Mouse (Mus musculus) limb, embryonic 14.5 days (tissue): ENCODE measurements around the gene Chsy1. TPM values are rescaled to one million over a fixed set of nuclear protein-coding genes. Genes with fewer than 3 reads are reported as not detected.
A peak's percentile ranks its signal among the peaks of the same experiment; 100 is the strongest.

Experiments used
- ATAC-seq: fragments of 200-750 bp; cut with Nextera tagmentation; 2 replicates; pipeline ENCODE4 v1.8.0; 2017; ENCODE audit warnings: low read depth, moderate number of reproducible peaks, moderate TSS enrichment; ENCODE audit not compliant: low FRiP score
- DNase-seq: peaks from one replicate; pipeline ENCODE4 v3.0.0-alpha.2; 2015; ENCODE audit warnings: low spot score
- H3K27ac ChIP-seq: fragments of 300-500 bp; sonication (generic); replicated peaks from 2 replicates; pipeline ENCODE4 v1.5.1; 2014; ENCODE audit warnings: low read depth, mild to moderate bottlenecking, low read length, moderate library complexity, mixed read lengths
- H3K27me3 ChIP-seq: fragments of 300-500 bp; sonication (generic); 2 replicates; pipeline ENCODE4 v1.6.1; 2014; ENCODE audit warnings: low read length, mixed read lengths; ENCODE audit not compliant: control insufficient read depth, insufficient read depth
- H3K36me3 ChIP-seq: fragments of 300-500 bp; sonication (generic); 2 replicates; pipeline ENCODE4 v1.6.1; 2014; ENCODE audit warnings: mild to moderate bottlenecking, low read length, moderate library complexity, mixed read lengths; ENCODE audit not compliant: control insufficient read depth, insufficient read depth
- H3K4me1 ChIP-seq: fragments of 300-500 bp; sonication (generic); 2 replicates; pipeline ENCODE4 v1.6.1; 2014; ENCODE audit warnings: antibody characterized with exemption, low read length, mixed read lengths; ENCODE audit not compliant: control insufficient read depth, insufficient read depth
- H3K4me2 ChIP-seq: fragments of 300-500 bp; sonication (generic); replicated peaks from 2 replicates; pipeline ENCODE4 v1.6.1; 2014; ENCODE audit warnings: low read depth, mild to moderate bottlenecking, low read length, moderate library complexity; ENCODE audit not compliant: severe bottlenecking
- H3K4me3 ChIP-seq: fragments of 300-500 bp; sonication (generic); replicated peaks from 2 replicates; pipeline ENCODE4 v1.5.1; 2014; ENCODE audit warnings: low read length
- H3K9ac ChIP-seq: fragments of 300-500 bp; sonication (generic); 2 replicates; pipeline ENCODE4 v1.6.1; 2014; ENCODE audit warnings: mild to moderate bottlenecking, low read depth, low read length, moderate library complexity; ENCODE audit not compliant: severe bottlenecking
- H3K9me3 ChIP-seq: fragments of 300-500 bp; sonication (generic); 2 replicates; pipeline ENCODE4 v1.6.1; 2016; ENCODE audit warnings: low read length; ENCODE audit not compliant: control insufficient read depth
- POLR2A ChIP-seq: fragments of 200-500 bp; IDR thresholded peaks from 2 replicates; pipeline ENCODE4 v1.8.0; 2012; ENCODE audit warnings: inconsistent platforms, mild to moderate bottlenecking, moderate library complexity, borderline replicate concordance; ENCODE audit not compliant: insufficient read depth, insufficient read length; ENCODE audit errors: extremely low read depth
- WGBS: fragments of 180-500 bp; shearing (Covaris S2); extraction: QIAGEN DNeasy Blood & Tissue Kit; methylation state at CpG from one replicate; pipeline ENCODE4 v1.1.7; 2014; 5-methylcytosine and 5-hydroxymethylcytosine counted together
- polyA plus RNA-seq, 2 experiments: library from polyadenylated mRNA; depleted of rRNA in 1 of 2; stranded (reverse) in 1 of 2; unstranded in 1 of 2; fragments of >200 nt; fragmentation: Nextera tagmentation in 1 of 2; extraction: Ambion mirVana in 1 of 2; gene quantifications; 2 replicates each; pipeline versions ENCODE4 v1.2.1 to v1.2.3; 2012 to 2014

The Chsy1 gene
- polyA plus RNA-seq, 2 experiments = 33.3 to 33.6 TPM

DNA sequence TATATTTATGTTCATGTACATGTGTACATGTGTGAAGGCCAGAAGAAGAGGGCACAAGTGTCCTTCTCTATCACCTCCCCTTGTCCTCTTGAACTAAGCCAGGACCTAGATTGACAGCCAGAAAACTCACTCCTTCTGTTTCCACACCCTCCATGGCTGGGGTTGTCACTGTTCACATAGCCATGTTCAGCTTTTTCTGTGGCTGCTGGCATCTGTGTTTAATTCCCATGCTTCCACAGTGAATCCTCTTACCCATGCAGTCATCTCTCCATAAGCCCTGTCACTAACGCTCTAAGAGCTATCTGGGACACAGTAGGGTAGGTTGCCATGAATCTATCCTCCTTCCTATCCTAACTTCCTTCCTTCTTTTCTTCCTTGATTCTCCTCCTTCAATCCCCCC lies 86.6 kb downstream of the Chsy1 start:
- H3K4me2 ChIP-seq = no peak overlapping the region
- TF ChIP-seq POLR2A = no peak
- no peaks in the 10 kb centered on the region for H3K27me3 ChIP-seq
- no peaks in the 10 kb centered on the region for H3K9me3 ChIP-seq
- H3K4me3 ChIP-seq = no peak overlapping the region
- no peaks in the 10 kb centered on the region for H3K36me3 ChIP-seq
- ATAC-seq (no peak), DNase-seq (no peak)
- no peak overlapping the region for H3K27ac ChIP-seq
- H3K4me1 ChIP-seq = peaks cover 17% of the 10 kb centered on the region
- no peak overlapping the region for H3K9ac ChIP-seq
- 88% methylated on average over 1 of the region's 1 CpGs for WGBS

DNA sequence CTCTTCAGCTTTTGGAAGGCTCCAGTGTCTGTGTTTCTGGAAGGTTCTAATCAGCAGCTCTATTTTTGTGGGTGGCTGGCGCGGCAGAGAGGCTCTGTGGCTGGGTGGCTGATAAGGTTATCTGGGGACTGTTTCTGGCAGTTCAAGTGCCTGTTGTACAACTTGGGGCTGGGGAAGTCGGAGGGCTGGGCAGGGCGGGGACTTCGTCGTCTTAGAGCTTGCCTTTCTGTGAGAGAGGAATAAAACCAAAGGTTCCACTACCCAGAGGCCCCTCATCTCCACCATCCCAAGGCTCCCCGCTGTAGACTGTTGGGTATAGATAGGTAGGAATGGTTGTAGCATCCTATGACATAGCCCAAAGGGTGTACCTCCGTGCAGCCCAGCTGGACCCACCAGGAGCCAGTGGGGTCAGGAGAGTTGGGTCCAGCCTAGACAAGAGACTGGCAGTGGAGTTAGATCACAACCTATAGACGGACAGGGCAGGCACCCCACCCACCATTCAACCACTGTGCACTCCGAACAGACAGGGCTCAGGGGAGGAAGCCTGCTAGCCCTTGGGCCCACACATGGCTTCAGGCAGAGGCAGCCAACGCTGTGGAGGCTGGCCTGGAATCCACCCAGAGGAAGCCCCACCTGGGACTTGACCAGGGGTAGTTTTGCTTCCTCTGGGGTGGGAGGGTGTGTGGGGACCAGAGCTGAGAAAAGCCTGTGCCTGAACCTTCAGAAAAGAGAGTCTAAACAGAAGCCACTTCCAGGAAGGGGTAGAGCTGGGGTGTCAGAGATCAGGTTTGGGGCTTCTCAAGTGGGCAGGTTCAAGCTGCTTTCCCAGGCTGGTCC lies 87.5 kb downstream of the Chsy1 start:
- H3K4me3 ChIP-seq = no peak overlapping the region
- WGBS = 75% methylated on average over 11 of the region's 11 CpGs
- no peak overlapping the region for H3K4me2 ChIP-seq
- H3K9ac ChIP-seq = no peak overlapping the region
- no peaks in the 10 kb centered on the region for H3K36me3 ChIP-seq
- no peak overlapping the region for H3K27ac ChIP-seq
- no peak for ATAC-seq
- no peaks in the 10 kb centered on the region for H3K9me3 ChIP-seq
- no peak for DNase-seq
- TF ChIP-seq POLR2A = no peak
- peaks cover 20% of the 10 kb centered on the region for H3K4me1 ChIP-seq
- H3K27me3 ChIP-seq = no peaks in the 10 kb centered on the region

DNA sequence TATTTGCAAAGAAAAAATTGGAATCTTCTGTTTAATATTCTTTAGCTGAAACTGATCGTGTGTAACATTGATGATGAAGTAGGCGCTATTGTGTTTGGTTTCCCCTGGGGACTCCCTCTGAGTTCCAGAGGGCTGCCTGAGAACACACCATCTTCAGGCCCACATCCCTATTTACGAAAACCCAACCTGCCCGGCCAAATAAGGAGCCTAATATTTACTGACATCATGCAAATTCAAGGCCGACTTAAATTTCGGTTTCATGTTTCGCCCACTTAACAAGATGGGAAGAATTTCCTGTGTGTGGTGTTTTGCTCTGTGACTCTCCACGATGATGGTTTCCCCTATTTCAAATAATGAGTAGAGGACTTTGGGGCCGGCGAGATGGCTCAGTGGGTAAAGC lies 89.1 kb downstream of the Chsy1 start:
- no peaks in the 10 kb centered on the region for H3K9me3 ChIP-seq
- no peak for ATAC-seq
- no peak for TF ChIP-seq POLR2A
- H3K4me2 ChIP-seq = no peak overlapping the region
- no peak overlapping the region for H3K27ac ChIP-seq
- H3K9ac ChIP-seq = no peak overlapping the region
- peaks cover 20% of the 10 kb centered on the region for H3K4me1 ChIP-seq
- no peaks in the 10 kb centered on the region for H3K27me3 ChIP-seq
- H3K36me3 ChIP-seq = no peaks in the 10 kb centered on the region
- DNase-seq = no peak
- 57% methylated on average over 10 of the region's 10 CpGs for WGBS
- H3K4me3 ChIP-seq = no peak overlapping the region

DNA sequence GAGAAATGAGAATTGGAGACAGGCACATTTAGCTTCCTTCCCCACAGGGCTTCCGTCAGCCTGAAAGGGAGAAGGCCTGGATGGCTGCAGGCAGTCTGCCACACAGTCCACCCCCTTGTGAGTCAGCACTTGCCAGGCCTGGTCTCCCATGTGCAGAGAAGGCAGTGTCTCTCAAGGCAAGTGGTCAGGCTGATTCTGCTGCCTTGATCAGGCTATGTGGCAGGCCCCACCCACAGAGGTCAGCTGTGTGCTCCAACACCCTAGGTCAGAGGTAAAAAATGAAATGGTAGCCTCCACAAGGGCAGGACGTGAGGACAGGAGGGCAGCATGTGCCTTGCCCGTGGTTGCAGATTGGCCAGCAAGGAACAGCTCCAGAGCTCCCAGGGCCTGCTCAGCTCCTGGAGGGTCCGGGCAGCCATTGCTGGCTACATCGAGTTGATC lies 90.1 kb downstream of the Chsy1 start:
- Histone ChIP-seq H3K9ac (no peak overlapping the region), H3K27ac (0 out of 2 replicates have a peak overlapping the region, but pooled peaks have one; percentile 30), H3K4me2 (no peak overlapping the region), H3K9me3 (no peaks in the 10 kb centered on the region), H3K36me3 (no peaks in the 10 kb centered on the region), H3K27me3 (no peaks in the 10 kb centered on the region), H3K4me3 (no peak overlapping the region), H3K4me1 (peaks cover 20% of the 10 kb centered on the region)
- DNase-seq (no peak), ATAC-seq (0 out of 2 replicates have a peak, but pooled peaks have one; percentile 35)
- 76% methylated on average over 5 of the region's 5 CpGs for WGBS
- TF ChIP-seq POLR2A = no peak

DNA sequence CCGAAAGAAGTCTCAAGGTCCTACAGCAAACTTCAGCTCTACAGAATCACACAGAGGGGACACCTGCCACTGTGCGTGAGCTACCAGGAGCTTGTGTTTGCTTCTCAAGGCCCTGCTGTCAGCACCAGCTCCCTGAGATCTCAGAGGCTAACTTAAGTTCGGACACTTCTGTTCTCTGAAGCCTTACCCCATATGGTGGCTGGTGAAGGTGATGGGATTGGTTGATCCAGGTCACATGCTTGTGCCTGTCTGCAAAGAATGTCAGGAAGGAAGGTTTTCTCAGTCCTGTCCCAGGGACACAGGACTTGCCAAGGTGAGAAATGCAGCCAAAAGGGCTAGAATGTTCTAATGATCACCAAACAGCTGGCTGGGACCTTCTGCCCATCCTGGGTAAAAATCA lies 91.1 kb downstream of the Chsy1 start:
- DNase-seq = no peak
- Histone ChIP-seq H3K4me3 (no peak overlapping the region), H3K4me2 (no peak overlapping the region), H3K27ac (no peak overlapping the region; the same call in 1 of the 2 replicates), H3K9me3 (no peaks in the 10 kb centered on the region), H3K9ac (no peak overlapping the region), H3K4me1 (peaks cover 20% of the 10 kb centered on the region), H3K27me3 (no peaks in the 10 kb centered on the region), H3K36me3 (no peaks in the 10 kb centered on the region)
- ATAC-seq = no peak
- no peak for TF ChIP-seq POLR2A
- 69% methylated on average over 3 of the region's 3 CpGs for WGBS
